ENCODE assay signal across 21 mouse cellular contexts in the genomic region with DNA sequence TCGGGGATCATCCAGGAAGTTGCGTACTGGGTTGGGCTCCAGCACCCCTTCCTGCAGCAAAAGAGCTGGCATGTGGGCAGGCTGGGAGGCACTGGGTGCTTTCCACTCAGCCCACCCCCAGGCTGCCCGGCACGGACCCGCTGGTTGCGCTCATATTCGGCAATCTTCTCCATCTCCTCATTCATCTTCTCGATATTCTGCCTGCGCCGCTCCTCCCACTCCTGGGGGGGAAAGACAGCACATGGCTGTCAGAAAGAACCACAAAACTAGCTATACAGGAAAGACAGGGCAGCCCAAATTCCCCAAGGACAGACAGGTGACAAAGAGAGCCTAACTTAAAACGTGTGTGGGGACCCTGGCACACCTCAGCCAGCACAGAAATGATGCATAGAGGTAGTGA. TPM values are rescaled to one million over a fixed set of nuclear protein-coding genes. Genes with fewer than 3 reads are reported as not detected.
"Had no signal": no experiment of that assay in that cellular context is flagged by ENCODE, and none has a peak within 500 bp of the region (broad histone marks: within the 10 kb centered on the region; RNA-seq: fewer than 3 reads in every experiment).

No protein-coding gene starts in this region.

- H3K9me3 ChIP-seq: kidney, embryonic 15.5 days; limb, embryonic 13.5 days; liver, embryonic 13.5 days; neural tube, embryonic 12.5 days; neural tube, embryonic 15.5 days had no signal

- H3K4me3 ChIP-seq: kidney, embryonic 15.5 days; limb, embryonic 13.5 days; liver, embryonic 13.5 days; neural tube, embryonic 12.5 days; neural tube, embryonic 15.5 days had no signal

- DNase-seq: kidney, adult 11 months; kidney, adult 8-10 months; kidney, postnatal 10 days; kidney, postnatal 4 days; left cerebral cortex, postnatal 4 days; liver, embryonic 13.5 days; lung, adult 2 months; lung, postnatal 14 days; lung, postnatal 4 days; midbrain, embryonic 14.5 days; right cerebral cortex, adult 18-20 months; right cerebral cortex, postnatal 14 days; right cerebral cortex, postnatal 4 days; thymus, adult 18-20 months; thymus, postnatal 36 days had no signal

- H3K9ac ChIP-seq: kidney, embryonic 15.5 days; limb, embryonic 13.5 days; liver, embryonic 13.5 days; neural tube, embryonic 12.5 days; neural tube, embryonic 15.5 days had no signal

- H3K27ac ChIP-seq: kidney, embryonic 15.5 days; limb, embryonic 13.5 days; neural tube, embryonic 12.5 days; neural tube, embryonic 15.5 days; stomach, postnatal 0 days had no signal

- H3K27me3 ChIP-seq: kidney, embryonic 15.5 days; limb, embryonic 13.5 days; liver, embryonic 13.5 days; neural tube, embryonic 12.5 days; neural tube, embryonic 15.5 days had no signal

- H3K4me2 ChIP-seq: kidney, embryonic 15.5 days; limb, embryonic 13.5 days; liver, embryonic 13.5 days; midbrain, embryonic 11.5 days; neural tube, embryonic 12.5 days; neural tube, embryonic 15.5 days had no signal

RNA-seq across cellular contexts. Expression of gene C5ar2, which starts 36.8 kb away (rescaled TPM):
- polyA plus RNA-seq: midbrain, embryonic 14.5 days had no signal
